Mouse (Mus musculus): ENCODE measurements around the gene Vwa8.

The Vwa8 gene

DNA sequence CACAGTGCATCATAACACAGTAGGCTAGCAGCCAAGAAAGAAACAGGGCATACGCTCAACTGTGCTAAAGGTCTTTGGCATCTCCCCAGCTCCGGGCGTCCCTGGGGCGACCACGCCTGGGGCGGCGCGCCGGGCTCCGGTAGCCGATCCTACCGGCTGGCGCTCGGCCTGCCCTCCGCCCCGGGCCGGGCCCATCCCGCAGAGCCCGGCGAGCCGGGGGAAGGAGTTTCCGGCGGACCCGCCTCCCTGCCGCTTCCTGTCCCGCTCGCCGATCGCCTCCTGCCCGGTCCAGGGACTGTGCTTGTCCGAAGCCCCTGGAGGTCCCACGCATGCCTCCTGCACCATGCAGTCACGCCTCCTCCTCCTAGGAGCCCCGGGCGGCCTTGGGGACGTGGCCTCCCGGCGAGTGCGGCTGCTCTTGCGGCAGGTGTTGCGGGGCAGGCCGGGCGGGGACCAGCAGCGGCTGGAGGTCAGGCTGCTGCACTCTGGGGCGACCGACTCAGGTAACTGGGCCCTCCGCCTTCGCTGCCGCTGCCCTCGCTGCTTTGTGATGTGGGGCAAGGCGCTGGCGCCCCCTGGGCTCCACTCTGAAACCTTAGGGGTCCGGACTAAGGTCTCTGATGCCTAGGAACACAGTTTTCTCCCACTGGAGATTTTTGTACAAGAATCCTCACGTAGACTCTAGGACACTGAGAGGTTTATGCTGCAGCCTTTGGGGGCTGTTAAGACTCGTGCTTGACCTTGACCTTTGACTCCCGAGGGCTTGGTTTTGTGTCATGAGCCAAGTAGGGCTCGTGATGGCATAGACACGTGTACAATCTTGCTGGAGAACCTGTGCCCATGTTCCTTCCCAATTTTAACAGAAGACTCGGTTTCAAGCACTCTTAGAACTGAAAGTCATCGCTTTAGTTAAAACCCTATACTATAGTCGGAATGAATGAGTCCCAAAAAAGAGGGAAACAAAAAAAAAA lies at the start of gene Vwa8:
Gene Vwa8, plus strand, starts transcription at position 112 of the 971 bp plus-strand sequence.
- peak; percentile 74 for ATAC-seq (ENCODE audit: low TSS enrichment)

DNA sequence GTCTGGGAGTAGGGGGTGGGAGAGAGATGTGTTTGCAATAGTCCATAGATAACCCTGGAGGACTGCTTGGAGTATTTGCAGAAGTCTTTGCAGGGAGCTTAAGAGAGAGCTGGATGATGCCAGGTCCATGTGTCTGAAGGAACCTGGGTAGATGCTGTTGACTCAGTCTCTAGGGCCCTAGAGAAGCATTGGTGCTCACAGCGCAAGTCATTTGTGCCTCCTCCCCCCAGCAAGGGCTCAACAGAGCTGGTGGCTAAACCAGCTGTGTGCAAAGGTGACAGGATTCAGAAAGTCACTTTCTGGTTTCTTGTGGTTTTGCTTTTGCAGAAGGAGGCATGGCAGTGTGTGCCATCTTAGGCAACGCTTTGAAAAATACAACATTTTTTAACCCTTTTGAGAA lies 46.5 kb upstream of the Vwa8 start:
- ATAC-seq (ENCODE audit: low TSS enrichment) = no peak

DNA sequence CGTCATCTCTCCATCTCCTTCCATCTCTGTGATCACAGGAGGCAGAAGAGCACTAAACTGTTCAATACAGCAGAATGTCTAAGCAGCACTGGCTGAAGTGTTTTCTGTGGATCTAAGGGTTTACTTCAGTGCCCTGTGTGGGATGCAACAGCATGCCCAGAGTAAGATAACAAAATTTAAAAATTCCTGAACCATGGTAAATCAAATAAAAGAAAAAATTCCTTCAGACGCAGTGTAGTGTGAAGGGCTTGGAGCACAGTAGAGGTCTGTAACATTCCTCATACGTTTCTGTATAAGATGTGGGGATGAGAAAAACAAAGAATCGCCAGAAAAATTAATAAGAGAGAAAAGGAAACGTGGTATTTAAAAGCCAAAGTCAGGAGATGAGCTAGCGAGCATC lies 44.9 kb upstream of the Vwa8 start:
- no peak for ATAC-seq (ENCODE audit: low TSS enrichment)

DNA sequence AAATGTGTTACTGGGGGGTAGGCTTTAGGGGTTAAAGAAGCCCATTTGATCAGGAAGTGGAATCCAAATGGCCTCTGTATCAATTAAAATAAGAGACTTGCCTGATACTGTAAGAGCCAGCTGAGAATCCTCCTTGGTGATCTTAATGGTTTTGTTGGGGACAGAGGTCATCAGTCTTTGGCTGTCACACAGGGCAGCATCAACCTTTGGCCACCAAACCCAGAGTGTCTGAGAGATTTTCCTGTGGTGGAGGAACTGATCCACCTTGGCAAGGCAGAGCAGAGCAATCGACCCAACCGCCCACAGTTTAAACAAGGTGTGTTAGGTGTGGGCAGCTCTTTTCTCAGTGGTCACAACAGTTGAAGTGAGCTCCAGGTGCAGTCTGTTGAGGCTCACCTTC lies 36.0 kb upstream of the Vwa8 start:
- no peak for ATAC-seq (ENCODE audit: low TSS enrichment)

DNA sequence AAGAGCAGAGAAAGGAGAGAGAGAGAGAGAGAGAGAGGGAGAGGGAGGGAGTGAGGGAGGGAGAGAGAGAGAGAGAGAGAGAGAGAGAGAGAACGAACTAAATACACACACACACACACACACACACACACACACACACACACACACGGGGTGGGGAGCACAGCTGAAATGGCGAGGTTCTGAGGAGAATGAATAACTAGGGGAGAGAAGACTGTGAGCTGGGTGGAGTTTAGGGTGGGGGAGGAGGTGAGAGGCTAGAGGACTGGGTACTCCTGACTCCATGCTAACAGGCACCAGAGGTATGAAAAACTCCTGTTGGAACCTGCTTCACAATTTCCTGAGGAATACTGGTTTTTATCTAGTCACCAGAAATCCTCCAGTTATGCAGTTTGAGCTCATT lies 32.4 kb upstream of the Vwa8 start:
- no peak for ATAC-seq (ENCODE audit: low TSS enrichment)

DNA sequence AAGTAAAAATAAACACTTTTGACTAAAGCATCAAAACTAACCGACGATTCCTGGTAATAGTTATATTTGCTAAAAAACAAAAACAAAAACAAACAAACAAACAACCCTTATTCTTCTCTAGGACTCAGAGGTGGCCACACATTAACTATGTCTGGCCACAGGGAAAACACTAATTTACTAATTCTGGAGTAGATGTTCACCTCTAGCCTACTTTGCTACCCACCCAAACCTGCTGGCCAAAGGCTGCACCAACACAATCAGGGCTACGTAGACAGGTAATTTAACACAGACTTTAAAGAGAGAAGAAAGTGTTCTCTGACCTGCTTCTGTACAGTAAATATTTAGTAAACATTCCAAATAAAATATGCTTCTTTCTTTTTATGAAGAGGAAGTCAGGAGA lies 31.2 kb upstream of the Vwa8 start:
- ATAC-seq (ENCODE audit: low TSS enrichment) = no peak

DNA sequence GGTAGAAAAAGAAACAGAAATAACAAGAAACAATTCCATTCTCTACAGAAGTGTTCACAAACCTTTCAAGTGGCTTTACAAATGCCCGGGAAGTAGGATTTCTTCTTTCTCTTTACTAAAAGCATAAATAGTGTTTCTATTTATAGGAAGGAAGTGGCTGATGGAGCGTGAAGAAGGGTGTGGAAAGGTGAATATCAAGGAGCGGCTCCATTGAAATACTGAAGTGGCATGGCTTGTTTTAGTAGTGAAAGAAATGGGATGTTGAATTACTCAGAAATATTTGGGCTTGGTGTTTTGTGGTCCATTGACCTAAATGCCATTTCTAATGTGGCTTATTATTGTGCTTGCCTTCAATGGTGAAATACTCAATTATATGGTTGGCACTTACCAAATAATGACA lies 30.4 kb upstream of the Vwa8 start:
- no peak for ATAC-seq (ENCODE audit: low TSS enrichment)

DNA sequence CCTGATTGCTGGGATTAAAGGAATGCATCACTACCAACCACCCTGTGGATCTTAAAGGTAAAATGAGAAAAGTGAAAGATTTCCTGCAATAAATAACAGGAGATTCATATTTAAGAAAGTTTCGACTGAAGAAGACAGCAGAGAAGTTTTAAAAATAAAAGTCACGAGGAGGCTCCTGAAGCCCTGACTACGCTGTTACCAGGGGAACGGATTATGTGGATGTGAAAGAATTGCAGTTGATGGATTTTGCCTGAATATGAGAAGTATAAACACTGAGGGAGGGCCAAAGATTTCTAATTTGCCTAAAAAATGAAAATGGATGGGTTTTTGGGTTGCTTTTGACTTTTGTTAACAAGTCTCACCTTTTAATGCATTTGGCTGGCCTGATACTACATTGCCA lies 24.8 kb upstream of the Vwa8 start:
- ATAC-seq (ENCODE audit: low TSS enrichment) = peak; percentile 83

DNA sequence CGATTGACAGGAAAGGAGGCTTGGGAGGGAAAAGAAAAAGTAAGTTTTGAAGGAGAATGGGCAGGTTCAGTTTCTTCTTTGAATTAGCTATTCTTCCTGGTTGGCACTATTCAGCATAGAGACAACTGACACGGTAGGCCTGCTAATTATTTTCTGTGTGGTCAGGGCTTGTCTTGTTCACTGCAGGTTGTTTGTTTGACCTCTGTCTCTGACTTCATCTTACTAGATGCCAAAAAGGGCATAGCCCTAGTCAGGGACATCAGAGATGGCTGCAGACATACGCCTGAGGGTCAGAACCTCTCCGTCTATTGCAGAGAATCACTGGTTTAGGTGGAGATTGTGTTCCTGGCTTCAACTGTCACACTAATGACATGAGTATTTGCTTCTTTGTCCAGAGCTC lies 24.3 kb upstream of the Vwa8 start:
- no peak for ATAC-seq (ENCODE audit: low TSS enrichment)

DNA sequence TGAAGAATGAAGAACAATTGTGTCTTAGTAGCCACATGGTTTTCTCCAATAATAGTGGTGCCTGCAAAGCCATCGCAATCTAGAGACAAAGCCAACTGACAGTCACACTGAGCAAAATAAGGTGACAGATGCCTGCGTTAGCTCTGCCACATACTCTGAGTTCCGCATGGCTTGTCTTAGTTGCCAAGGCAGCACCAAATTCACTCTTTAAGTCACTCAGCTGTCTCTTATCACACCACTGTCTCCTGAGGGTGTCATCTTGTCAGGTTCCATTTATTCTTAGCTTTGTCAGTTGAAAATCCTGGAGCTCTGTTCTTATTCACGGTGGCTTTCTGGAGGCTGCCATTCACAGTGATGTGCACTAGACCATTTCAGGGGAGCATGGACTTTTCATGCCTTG lies 17.7 kb upstream of the Vwa8 start:
- ATAC-seq (ENCODE audit: low TSS enrichment) = peak; percentile 84

DNA sequence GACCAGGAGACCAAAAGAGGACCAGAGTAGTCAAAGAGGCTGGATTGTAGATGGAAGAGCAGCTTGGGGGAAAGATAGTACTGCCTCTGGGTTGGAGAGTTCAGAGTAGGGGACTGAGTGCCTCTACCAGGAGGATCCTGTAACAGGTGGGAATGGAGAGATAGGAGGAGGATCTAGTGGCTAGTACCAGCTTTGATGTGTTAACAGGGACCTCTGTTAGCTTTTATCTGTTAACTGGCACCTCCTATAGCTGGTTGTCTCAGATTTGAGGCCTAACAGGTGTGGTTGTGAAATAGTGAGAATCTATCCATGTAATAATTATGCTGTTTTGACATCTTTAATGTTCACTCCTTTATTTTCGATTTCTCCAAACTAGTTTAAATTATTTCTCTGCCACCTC lies 904 bp upstream of the Vwa8 start:
- ATAC-seq (ENCODE audit: low TSS enrichment) = no peak

DNA sequence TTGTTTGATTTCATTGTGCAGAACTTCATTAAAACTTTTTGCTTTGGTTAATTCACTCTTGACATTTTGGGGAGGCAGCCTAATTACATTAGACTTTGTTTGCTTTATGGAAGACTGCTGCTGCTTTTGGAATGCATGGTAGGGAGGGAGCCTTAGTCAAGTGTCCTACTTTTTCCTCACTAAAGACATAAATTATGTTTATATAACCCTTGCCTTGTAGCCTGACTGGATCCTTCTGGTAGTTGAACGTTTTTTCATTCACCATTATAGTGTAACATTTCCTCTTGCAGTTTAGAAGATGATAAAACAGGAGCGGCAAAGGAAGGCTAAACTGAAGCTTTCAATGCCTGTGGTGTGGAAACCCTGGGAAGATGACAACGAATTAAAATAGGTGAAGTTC lies 375 bp upstream of the Vwa8 start:
- peak; percentile 66 for ATAC-seq (ENCODE audit: low TSS enrichment)

DNA sequence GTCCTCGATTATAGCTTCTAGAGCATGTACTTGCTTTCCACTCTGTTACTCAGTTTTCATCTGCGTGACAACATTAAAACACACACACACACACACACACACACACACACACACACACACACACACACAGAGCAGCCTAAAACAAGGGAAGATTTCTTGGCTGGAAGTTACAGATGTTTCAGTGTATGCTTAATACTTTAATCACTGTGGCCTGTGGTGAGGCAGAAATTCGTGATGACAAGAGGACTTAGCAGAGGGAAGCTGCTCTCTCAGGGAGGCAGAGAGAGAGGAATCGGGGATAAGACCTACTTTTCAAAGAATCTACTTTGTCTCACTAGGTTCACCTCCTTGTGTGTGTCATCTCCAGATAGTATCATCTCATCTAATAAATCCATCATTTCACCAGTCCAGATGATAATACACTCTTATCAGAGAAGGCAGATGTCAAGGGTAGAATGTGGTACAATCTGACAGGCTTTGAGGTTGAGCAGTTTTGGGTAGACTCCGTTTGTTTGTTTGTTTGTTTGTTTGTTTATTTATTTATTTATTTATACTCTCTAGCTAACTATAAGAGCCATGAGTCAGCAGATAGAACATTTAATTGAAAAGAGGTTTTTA lies 1.2 kb downstream of the Vwa8 start:
- ATAC-seq (ENCODE audit: low TSS enrichment) = no peak

DNA sequence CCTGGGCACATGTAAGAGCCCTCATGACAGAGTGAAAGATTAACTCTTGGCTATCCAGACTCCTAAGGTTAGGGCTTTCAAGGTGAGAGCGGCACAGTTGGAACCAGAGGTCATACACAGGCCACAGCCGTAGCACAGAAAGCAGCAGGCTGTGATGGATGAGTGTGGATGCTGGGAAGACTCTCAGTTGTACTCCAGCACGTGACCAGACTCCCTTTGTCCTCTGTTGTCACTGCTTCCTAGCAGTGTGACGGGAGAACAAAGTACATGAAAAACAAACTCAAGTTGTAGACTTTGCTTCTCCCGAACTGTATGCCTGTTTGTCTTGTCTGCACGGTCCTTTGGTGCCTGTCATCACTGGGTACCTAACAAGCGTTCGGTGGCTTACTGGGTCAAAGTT lies 1.8 kb downstream of the Vwa8 start:
- no peak for ATAC-seq (ENCODE audit: low TSS enrichment)

DNA sequence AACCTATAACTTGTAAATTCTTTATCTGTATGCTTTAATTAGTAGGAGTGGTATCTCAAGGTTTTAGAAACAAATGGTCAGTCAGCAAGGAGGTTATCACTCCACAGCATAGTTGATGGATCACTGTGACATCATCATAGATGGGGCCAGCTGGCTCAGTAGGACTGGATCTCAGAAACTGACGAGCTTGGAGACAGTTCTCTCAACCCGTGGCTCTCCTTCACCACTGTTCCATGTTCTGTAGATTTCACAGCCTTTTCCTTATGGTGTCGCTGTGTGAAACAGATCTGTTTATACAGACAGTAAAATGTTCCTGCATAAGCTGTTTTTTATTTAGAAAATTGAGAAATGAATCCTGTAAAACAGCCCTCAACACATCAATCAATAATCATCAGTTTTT lies 2.5 kb downstream of the Vwa8 start:
- peak; percentile 58 for ATAC-seq (ENCODE audit: low TSS enrichment)

DNA sequence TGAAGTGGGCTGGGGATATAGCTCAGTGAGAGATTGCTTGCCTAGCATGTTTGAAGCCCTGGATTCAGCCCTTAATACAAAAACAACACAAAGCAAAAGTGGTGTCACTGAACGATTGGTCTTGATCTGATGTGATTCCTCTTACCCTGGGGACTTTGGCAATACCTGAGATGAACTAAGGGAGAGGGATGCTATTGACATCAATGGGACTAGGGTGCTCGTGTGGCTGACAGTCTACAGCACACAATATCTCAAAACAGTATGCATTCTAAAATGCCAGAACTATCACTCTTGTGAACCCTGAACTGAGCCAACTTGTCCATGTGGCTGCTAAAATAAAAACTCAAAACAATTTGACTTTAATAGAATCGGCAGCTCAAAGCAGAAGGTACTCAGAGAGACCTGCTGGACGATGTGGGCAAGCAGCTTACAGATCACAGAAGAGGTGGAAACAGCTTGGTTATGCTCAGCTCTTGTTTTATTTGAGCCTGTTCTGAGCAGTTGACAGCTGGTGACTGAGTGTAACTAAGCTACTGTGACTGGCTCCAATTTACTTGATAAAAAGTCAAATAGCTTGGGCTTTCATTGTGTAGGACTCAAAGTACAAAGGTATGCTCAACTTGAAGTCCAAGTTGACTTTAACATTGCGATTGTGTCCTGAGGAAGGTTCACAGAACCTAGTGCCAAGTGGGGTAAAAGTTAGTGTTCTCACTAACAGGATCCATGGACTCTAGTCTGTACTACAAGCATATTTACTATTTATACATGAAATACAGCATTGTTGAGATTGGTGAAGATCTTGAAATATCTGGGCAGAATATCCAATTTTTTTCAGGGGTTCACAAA lies 3.8 kb downstream of the Vwa8 start:
- no peak for ATAC-seq (ENCODE audit: low TSS enrichment)

DNA sequence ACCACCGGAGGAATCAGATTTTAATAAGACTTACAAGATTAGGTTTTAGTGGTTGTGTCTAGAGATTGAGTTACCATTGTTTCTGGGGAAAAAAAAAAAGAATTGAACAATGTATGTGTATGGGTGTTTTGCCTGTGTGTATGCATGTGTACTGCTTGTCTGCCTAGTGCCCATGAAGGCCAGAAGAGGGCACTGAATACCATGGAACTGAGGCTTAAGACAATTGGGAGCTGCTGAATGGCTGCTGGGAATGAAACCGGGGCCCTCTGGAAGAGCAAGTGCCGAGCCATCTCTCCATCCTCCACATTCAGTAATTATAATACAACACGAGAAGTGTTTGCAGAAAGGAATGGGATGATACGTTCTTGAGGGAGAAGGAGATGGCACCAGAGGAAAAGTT lies 12.3 kb downstream of the Vwa8 start:
- no peak for ATAC-seq (ENCODE audit: low TSS enrichment)

DNA sequence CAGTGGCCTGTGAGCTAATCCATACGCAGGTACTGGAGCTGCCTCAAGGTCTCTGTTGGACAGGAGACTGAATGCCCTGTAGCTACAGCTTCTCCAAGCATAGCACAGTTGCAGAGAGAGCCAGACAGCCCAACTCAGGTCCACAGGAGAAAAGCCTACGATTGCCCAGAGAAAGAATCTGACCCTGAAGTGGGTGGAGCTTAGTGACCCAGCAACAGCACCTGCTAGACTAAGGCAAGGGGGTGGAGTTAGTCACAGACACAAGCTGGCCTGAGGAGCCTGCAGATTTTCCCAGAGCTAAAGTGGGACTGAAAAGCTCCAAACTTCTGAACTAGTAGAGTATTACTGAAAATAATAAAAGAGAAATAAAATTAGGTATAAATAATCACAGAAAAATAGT lies 21.2 kb downstream of the Vwa8 start:
- ATAC-seq (ENCODE audit: low TSS enrichment) = no peak

DNA sequence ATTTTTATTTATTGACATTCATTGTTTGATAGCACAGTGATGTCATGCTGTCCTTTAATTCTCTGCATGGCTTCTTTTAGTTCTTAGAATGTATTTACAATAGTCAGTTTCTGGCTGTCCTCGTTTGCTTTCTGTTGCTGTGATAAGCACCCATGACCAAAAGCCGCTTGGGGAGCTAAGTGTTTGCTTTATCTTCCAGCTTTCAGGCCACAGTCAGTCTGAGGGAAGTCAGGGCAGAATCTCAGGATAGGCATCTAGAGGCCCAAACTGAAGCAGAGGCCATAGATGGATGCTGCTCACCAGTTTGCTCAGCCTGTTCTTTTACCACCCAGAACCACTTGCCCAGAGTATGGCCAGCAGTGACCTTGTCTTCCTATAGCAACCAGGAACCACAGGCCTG lies 28.3 kb downstream of the Vwa8 start:
- no peak for ATAC-seq (ENCODE audit: low TSS enrichment)

DNA sequence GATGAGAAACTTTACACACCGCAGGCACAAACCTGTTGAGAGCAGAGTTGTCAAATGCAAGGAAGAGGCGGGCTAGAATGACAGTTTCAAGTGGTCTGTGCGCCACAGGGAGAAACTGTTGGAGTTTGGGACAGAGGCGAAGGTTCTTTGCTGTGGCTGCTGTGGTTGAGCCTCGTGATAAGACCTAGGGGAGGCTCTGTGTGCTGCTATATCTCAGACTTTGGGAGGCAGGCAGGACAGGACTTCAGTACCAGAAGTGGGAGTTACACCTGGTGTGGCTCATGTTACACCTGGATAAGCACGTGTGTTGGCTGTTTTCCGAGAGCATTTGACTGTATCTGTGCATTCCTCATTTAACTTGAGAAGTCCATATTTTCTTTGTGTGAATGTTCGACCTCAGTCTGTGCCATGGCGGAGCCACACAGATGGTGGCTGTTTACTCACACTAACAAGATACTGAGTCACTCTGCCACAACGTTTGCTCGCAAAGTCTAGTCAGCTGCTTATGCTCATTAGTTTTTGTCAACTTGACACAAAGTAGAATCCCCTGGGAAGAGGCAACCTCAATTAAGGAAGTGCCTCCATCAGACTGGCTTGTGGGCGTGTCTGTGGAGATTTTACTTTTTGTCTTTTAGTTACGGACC lies 29.7 kb downstream of the Vwa8 start:
- peak; percentile 44; the same call in 1 of the 2 replicates for ATAC-seq (ENCODE audit: low TSS enrichment)

DNA sequence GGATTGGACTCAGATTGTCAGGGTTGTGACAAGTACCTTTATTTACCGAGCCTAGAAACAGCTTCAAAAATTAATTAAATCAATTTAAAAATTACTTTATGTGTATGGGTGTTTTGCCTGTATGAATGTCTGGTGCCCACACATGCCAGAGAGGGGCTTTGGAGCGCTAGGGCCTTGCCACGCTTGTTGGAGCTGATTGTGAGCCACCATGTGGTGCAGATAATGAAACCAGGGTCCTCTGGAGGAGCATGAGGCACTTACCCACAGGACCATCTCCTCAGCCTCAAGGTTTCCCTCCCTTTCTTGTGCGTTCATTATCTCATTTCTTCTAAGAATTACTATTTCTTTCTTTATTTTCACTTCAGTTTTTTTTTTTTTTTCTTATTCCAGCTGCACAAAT lies 32.0 kb downstream of the Vwa8 start:
- no peak for ATAC-seq (ENCODE audit: low TSS enrichment)

DNA sequence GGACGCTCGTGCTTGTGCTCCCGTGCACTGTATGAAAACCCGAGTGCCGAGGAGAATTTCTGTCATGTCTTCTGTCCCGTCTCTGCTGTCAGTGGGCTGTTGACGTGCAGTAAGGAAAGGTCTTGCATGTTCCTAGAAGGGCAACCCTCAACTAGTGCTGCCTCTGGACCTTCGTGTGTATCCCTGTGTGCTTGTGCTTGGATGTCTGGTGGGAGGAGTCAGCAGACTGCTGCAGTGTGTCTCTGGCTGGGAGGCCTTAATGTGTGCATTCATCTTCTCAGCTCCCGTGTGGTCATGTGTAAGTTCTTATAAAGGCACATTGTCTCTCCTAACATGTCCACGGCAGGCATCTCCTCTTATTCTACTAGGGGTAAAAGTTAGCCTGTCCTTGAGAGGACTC lies 32.7 kb downstream of the Vwa8 start:
- peak; percentile 75 for ATAC-seq (ENCODE audit: low TSS enrichment)

Measured in frontal cortex, adult (tissue).